Mouse (Mus musculus) NIH3T3 (cell line): ENCODE results near the gene Tbc1d1.

ENCODE experiments used
- DNase-seq: peaks from one replicate; pipeline ENCODE4 v3.0.0-alpha.2; 2012; ENCODE audit warnings: low read depth

The Tbc1d1 gene

GRCm38 (mm10) chr5:64237693-64238092 lies 81.6 kb downstream of the Tbc1d1 start:
- no peak for DNase-seq

DNA sequence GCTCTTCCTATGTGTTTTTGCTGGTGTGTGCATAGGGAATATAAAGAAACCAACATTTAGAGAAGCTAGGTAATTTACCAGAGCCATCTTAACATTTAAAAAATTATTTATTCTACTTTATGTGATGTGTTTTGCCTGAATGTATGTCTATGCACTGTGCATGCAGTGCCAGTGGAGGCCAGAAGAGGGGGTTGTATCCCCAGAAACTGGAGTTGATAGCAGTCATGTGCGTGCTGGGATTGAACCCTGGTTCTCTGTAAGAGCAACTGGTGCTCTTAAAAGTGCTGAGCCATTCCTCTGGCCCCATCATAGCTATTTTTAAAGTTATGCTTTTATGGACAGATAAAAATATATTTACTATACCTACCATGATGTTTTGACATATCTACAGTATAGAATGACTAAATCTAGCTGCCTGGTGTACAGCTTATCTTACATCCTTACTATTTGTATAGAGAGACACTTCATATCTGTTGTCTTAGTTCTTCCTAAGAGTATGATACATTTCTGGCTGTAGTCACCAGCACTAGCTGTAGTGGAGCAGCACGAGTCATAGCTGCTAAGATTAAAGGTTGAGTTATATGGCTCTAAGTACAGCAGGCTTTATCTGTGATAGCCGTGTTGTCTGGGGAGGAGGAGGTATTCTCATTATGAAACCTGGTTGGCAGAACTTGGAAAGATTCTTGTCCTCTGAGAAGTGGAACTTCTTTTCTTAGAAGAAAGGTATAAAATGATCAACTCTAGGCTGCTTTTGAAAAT lies 83.0 kb downstream of the Tbc1d1 start:
- DNase-seq, result peak; percentile 36

DNA sequence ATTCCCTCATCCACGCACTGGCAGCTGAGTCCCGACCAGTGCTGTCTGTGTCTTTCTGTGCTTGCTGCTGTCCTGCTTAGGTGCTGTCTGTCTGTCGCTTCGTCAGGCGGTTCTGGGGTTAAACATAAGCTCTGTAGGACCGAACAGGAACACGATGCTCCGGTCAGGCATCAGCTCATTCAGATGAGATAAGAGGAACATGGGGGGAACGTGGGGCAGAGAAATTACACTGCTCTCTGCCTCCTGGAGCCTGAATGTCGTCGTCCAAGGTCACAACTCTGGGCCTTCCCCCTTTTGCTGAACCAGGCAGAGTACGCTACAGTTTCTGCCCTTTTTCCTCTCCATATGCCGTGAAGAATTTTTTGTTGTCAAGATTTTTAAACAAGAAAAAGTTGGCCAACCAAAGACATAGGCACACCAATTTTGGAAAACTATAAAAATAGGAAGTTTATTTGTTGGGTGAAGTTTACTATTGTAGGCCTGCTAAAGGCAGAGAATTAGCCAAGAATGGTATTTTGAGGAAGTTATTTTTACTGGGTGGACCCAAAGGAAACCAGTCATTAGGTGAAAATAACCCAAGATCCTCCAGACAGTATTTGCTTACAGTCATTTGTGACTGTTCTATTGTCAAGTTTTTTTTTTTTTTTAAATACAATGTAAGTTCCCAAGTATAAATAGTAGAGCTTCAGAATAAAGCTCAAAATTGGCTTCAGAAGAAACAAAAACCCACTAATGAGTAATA lies 85.0 kb downstream of the Tbc1d1 start:
- no peak for DNase-seq

DNA sequence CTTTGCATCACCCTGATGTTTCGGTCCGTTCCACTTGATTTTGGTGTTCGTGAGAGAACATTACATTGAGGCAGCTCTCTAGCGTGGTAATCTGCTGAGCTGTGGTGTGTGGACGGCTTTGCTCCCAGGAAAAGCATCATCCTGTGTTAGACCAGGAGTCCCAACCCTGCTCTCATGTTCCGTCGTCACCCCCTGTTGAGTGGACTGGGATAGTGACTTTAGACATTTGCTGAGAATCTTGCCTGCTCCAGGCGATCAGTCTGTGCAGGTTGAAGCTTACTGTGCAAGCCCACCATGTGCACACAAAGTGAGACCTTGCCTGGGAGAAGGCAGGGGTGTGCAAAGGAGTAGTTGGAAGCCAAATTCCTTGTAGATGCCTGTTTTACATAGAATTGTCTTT lies 85.8 kb downstream of the Tbc1d1 start:
- peak; percentile 24 for DNase-seq

GRCm38 (mm10) chr5:64242795-64243455 lies 86.8 kb downstream of the Tbc1d1 start:
- DNase-seq, result peak; percentile 51

DNA sequence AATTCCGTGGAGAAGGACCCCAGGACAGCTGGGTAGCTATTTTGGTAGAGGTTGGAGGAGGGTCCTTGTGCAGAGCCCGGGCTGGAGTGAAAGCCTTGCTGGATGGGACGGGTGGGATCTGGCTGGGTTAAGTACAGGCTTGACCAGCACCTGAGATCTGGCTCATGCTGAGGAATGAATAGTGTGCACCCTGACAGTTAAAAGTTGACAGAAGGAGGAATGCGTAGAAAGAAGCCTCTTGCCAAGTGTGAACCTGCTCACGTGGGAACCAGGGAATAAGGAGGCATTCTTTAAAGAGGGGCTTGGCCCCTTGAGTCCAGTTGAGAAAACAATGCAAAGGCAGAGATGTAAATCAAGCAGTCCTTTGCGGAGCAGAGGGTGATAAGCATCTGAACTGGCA lies 87.6 kb downstream of the Tbc1d1 start:
- no peak for DNase-seq

- no peak for DNase-seq
Measured at GRCm38 (mm10) chr5:64244283-64244682, 88.2 kb downstream of the Tbc1d1 start.

- DNase-seq, result no peak
Measured at GRCm38 (mm10) chr5:64244745-64245144, 88.6 kb downstream of the Tbc1d1 start.

DNA sequence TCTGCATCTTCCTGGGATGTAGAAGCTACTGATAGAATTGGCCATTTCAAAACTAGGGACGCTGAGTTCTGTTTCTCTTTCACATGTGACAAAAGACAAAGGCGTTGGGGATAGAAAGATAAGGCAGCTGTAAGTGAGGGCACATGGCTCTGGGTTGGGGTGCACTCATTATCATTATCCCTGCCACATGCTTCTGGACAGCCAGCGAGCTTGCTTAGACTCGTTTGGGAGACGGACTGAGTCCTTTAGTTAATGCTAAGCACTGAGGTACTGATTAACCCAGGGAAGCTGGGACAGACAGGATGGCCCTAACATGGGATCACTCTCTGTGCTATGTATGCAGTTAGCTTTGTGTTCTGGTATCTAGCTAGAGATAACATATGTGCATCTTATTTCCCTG lies 95.3 kb downstream of the Tbc1d1 start:
- no peak for DNase-seq

DNA sequence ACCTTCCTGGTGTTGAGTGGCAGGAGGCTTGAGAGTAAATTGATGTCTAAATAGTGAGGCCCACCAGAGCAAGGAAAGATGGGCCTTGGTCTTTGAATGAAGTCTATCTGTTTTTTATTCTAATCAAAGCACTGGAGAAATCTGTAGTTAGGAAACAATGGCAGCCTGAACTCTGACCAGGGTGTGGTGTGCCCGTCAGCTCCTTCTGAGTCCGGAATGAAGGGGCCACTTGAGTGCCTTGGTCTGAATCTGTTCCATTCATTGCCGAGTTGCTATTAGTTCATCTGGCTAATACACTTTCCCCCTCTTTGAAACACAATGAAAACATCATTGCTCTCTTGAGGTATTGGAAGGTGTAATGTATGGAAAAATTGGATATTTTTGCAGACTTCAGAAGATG lies 98.2 kb downstream of the Tbc1d1 start:
- DNase-seq, result no peak

GRCm38 (mm10) chr5:64254988-64255387 lies 98.9 kb downstream of the Tbc1d1 start:
- no peak for DNase-seq

DNA sequence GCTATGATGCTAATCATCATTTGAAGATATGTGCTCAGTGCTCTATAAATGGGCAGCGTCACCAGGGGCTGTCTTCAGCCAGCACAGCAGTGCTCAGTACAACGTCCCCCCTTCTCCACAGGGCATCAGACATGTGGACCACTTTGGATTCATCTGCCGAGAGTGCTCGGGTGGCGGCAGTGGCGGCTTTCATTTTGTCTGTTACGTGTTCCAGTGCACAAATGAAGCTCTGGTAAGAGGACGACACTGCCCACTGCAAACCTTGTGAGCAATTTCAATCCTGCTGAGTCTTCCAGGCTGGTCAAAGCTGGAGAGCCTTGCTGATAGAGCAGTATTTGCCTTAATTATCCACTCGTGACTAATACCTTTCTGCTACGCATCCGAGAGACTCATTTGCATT lies 107.2 kb downstream of the Tbc1d1 start:
- DNase-seq, result no peak

DNA sequence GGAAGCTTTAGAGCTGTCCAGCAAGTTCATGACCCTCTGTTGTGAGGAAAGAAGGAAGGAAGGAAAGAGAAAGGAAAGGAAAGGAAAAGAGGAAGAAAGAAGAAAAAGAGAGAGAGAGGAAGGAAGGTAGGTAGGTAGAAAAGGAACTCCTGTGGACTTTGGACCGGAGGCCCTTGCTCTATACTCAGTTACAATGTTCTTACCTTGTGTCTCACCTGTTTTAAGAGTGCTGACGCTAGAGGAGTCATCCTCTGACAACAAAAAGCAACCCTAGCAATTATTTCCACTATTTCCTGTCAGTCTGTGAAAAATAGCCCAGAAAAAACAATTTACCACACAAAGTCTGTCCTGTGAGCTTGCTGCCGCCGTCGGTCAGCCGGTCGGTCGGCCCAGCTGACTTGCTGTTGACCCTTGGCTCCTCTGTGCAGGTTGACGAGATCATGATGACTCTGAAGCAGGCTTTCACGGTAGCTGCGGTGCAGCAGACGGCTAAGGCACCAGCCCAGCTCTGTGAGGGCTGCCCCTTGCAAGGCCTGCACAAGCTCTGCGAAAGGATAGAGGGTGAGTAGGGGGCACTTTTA lies 107.9 kb downstream of the Tbc1d1 start:
- no peak for DNase-seq

- peak; percentile 67 for DNase-seq
Measured at GRCm38 (mm10) chr5:64265145-64265544, 109.0 kb downstream of the Tbc1d1 start.

DNA sequence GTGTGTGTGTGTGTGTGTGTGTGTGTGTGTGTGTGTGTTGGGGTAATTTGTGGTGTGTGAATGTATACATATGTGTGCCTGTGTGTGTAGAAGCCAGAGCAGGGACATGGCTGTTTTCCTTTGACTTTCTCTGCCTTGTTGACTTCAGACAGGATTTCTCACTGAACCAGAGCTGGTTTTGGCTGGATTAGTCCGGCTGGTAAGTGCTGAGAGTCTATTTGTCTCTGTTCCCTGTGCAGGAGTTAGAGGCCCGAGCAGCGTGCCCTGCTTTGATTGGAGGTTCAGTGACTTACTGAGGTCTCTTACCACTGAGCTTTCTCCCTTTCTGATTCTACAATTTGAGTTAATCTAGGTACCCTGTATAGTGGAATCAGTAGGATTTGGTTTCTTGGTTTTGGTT lies 109.8 kb downstream of the Tbc1d1 start:
- no peak for DNase-seq

DNA sequence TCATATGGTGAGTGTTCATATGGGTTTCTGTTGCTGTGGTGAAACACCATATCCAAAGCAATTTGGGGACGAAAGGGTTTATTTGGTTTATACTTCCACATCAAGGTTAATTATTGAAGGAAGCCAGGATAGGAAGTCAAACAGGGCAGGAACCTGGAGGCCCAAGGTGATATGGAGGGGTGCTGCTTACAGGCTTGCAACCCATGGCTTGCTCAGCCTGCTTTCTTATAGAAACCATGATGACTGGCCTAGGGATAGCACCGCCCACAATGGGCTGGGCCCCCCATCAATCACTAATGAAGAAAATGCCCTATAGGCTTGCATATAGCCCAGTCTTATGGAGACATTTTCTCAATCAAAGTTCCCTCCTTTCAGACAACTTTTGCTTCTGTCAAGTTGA lies 110.4 kb downstream of the Tbc1d1 start:
- no peak for DNase-seq

DNA sequence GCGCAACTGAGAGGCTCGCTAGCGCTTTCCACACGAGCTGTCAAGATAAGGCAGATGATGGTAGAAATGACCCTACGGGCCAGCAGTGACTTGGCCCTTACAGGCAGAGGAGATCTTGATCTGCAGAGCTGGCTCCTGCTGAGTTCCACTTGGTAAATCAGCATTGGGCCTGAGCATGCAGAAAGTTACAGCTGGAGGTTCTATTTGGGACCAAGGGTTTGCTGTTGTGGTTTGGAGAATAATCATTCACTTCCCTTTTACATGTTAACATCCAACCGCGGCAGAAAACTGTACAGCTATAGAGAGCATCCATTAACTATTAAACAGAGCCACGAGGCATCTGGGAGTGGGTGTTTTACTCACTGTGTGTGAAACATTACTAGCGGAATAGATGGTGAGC lies 111.2 kb downstream of the Tbc1d1 start:
- DNase-seq, result no peak

DNA sequence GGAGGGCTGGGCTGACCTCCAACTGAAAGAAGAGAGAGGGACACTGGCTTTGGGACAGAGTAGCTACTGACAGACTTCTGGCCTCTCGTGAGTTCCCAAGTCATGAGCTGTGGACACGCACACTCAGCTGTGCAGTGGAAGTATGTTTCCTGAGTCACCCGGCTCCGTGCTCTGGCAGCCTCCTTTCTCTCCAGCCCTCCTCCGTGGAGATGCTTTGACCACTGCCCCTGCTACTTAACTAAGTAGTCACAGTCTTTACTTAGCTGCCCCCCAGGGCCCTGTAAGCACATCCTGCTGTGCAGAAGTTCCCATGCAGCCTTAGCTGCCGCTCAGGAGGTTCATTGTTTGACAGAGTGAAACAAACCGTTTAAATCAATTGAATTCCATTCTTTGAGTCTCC lies 113.6 kb downstream of the Tbc1d1 start:
- DNase-seq, result no peak

GRCm38 (mm10) chr5:64273517-64273916 lies 117.4 kb downstream of the Tbc1d1 start:
- DNase-seq, result no peak

- no peak for DNase-seq
Measured at GRCm38 (mm10) chr5:64274296-64274695, 118.2 kb downstream of the Tbc1d1 start.

GRCm38 (mm10) chr5:64274738-64275451 lies 118.8 kb downstream of the Tbc1d1 start:
- DNase-seq, result peak; percentile 71

- no peak for DNase-seq
Measured at GRCm38 (mm10) chr5:64277646-64278191, 121.6 kb downstream of the Tbc1d1 start.
